Mouse (Mus musculus): Measurements from ENCODE around the gene Ndufv1.
"Not testable (repeated sequence)": the region's sequence is repeated elsewhere in the genome, so short reads cannot be mapped to it uniquely, and the experiment has no call there.

Gene Ndufv1

DNA sequence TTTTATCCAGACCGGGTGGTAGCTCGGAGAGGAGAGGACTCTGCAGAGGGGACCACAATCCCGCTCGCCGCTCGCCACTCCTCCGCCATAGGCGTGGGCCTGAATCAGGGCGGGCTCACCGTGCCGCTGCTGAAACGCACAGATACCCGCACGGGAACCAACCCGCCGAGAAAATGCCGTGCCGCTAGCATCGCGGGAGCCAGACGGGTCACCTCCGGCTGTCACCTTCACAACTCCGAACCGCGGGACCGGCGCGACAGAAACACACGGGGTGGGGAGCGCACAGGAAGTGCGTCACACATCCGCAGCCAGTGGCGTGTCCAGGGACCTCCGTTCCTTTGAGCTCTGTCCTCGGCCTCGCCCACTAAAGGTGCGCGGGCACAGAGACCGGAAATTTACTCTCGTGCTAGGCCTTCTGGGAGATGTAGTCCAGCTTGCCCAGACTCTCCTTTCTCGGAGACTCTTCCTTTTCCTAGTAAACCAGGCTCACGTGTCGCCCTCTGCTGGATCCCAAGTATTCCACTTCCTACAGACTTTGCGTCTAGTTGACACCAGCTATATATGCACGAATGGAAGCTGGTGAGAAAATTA lies at the start of gene Ndufv1:
Gene Ndufv1, minus strand, starts transcription at position 375 of the 591 bp plus-strand sequence.
- peak; percentile 95 for DNase-seq

DNA sequence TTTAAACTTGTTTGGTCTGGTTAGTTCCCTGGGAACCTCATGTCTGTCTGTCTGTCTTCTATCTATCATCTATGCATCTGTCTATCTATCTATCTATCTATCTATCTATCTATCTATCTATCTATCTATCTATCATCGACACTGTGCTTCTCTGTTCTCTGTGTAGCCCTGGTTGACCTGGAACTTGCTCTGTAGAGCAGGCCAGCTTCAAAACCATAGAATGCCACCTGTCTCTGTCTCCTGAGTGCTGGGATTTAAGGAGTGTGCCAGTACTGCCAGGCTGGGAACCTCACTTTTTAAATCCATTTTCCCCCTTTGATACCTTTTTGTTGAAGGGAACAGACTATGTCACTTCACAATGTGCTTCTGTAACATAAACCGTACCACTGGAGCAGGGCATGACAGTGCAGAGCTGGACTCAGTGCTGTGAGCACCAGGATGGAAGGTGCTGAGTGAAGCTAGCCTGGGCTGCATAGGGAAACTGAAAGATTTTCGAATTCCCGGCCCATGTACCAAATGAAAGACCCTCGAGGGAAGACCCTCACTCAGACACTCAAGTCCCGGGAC lies 48.4 kb upstream of the Ndufv1 start:
- DNase-seq = no peak

DNA sequence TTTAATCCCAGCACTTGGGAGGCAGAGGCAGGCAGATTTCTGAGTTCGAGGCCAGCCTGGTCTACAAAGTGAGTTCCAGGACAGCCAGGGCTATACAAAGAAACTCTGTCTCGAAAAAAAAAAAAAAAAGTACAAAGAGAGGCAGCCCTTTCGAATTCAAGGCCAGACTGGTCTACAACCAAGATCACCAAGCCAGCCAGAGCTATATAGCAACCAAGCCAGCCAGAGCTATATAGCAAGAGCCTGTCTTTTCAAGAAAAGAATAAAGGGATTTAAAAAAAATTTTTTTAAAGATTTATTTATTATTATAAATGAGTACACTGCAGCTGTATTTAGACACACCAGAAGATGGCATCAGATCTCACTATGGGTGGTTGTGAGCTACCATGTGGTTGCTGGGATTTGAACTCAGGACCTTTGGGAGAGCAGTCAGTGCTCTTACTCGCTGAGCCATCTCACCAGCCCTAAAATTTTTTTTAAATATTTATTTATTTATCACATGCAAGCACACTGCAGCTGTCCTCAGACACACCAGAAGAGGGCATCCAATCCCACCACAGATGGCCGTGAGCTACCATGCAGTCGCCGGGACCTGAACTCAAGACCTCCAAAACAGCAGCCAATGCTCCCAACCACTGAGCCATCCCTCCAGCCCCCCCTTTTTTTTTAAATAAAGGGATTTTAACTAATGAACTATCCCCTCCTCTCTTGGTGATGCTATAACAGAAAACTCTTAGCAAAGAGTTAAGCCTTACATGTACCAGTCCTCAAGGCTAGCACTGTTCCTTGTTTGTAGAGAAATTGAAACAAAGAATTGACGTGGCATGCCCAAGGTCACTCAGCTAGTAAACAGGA lies 47.7 kb upstream of the Ndufv1 start:
- DNase-seq = not testable (repeated sequence)

DNA sequence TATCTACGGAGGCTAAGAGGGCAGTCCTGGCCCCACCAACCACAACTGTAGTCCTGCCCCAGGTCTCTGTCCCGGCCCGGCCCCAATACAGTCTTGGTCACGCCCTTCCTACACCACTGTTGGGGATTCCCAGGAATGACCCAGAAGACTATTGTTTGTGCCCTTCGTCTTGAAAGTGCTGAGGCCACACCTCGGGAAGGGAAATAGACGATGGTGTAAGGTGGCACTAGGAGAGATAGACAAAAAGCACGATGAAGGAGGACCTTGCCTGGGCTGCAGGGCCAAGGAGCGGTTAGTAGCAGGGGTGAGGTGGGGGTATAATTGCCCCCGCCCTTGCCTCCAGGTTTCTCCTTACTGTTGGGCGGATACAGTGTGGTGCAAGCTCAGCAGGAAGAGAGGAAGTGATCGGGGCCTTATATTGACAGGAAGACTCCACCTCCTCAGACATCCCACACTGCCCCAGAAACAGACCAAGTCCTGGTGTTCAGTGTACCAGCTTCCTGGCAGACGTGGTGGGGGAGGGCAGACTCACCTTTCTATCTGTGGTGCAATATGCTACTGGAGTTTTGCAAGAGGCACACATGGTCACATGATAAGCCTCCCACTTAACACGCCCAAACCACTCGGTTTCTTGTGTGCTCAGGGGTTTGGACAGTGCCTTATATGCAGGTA lies 46.6 kb upstream of the Ndufv1 start, which contains the start of gene Gstp3:
Gene Gstp3, minus strand, starts transcription at position 501 of the 672 bp plus-strand sequence.
- no peak for DNase-seq

DNA sequence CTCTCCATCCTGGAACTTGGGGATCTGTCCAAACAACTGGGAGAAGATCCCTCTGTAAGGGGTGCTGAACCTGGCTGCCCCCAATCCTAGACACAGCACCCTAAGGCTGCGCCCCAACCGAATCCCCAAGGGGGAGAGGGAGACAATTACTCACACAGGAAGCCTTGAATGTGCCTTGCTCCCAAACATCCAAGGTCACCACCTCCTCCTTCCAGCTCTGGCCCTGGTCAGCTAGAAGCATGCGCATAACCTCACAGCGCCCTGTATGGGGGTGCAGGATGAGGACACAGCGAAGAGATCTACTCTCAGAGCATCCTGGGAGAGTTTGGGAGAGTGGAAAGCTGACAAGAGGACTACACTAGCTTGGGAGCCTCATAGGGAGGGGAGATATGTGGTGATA lies 46.0 kb upstream of the Ndufv1 start:
- no peak for DNase-seq

DNA sequence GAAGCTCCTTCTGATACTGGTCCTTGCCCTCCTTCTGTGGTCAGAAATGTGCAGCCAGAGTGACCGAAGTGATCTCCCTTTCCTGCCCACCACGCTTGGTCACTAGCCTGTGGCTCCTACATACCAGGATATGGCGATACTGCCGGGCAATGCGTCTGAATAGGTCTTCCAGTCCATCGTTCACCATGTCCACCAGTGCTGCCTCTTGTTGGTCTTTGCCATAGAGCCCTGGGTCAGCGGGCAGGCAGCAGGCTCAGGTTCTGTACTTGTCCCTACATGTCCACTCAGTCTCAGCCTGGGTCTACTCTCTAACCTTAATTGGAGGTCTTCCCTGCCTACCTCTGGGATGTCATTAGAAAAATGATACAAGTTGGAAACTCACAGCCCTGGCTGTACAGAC lies 45.4 kb upstream of the Ndufv1 start:
- DNase-seq = no peak

DNA sequence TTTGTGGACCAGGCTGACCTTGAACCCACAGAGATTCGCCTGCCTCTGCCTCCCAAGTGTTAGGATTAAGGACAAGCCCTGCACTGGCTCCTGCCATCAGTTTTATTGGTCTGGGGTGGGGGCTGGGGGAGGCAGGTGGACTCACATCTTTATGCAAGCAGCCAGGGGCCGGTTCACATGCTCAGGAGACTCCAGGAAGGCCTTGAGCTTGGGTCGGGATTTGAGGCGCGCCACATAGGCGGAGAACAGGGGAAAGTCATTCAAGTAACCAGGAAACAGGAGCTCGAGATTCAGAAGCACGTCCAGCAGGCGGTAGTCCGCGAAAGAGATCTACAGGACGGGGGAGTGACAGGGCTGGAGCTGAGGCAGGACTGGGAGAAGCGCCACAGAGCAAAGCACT lies 44.8 kb upstream of the Ndufv1 start:
- no peak for DNase-seq

DNA sequence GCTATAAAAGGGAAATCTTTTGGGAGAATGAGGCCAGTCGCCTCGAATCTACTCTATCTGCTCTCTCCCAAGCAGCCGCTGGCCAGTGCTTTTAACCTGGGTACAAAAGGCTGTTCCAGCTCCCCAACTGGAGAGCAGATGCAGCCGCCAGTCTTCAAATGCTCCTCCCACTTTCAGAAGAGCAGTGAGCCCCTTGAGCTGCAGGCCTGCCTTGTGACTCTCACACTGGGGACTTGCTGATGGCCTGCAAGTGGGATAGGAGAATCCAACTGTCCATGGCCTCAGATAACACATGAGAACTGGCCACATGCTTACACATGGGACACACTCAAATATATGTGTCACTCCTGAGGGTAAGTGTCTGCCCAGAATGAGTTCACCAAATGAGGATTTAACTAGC lies 44.1 kb upstream of the Ndufv1 start:
- no peak for DNase-seq

DNA sequence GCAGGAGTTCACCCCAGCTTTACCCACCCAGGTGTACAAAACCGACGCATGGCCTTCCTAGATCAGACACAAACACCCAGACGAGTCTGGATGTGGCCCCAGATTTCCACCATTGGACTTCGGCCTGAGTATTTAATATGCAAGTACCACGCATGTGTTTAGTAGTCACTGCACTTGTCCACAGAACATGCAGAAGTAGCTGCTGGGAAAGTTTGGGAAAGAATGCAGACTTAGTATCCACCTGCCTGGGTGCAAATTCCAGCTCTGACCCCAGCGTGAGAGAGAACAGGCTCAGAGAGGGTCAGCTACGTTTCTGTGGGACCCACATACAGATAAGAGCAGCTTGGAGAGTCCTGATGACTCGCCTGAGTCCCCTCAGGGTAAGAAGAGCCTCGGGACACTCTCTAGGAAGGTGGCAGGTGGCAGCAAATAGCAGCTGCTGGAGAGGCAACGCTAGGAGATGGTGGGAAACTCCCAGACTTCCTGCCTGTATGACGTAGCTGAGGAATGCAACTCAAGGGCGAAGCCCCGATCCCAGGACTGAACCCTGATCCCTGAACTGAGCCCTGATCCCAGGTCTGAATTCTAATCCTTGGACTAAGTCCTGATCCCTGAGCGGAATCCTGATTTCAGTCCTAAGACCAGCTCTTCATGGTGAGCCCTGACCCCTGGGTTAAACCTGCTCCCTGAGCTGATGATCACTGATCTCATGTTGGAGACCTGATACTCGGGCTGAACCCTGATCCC lies 43.5 kb upstream of the Ndufv1 start:
- DNase-seq = no peak

DNA sequence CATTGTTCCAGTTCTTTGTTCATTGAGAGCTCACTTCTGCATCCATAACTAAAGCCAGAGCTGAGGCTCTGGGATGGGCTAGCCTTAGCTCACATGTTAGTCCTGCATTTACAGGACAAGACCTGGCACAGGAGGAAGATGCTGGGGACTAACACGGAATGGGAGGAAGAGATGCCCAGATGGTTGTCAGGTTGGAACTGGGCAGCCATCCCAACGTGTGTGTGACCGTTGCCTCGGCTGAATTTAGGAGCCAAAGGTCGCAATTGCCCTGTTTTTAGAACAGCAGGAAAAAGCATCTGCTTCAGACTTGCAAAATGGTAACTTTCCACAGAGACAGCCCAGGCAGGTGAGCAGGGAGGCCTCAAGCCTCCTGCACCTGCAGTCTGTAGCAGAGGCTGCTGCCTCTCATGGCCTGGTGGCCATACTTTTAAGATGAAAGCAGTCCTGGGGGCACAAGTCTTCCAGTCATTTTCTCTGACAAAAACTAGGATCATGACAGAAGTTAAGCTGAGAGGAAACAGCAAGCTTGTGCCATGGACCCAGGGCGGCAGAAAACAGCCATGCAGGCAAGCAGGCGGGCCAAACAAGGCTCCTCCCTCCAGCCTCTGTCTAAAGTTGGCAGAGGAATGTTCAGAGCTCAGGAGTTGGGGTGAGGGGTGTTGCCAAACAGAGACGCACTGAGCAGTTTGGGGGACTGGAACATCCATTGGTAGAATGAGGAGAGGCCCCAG lies 42.8 kb upstream of the Ndufv1 start:
- no peak for DNase-seq

DNA sequence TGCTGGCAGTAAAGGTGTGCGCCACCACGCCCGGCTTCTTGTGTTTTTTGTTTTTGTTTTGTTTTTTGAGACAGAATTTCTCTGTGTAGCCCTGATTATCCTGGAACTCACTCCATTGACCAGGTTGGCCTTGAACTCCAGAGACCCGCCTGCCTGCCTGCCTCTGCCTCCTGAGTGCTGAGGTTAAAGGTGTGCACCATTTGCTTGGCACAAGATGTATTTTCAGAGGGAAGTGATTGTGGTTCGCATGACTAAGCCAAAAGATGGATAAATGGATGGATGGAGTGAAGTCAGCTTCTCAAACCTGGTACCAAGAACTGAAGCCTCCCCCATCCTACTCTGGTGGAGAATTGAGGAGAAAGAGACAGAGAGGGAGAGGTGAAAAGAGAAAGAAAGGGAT lies 42.0 kb upstream of the Ndufv1 start:
- no peak for DNase-seq

DNA sequence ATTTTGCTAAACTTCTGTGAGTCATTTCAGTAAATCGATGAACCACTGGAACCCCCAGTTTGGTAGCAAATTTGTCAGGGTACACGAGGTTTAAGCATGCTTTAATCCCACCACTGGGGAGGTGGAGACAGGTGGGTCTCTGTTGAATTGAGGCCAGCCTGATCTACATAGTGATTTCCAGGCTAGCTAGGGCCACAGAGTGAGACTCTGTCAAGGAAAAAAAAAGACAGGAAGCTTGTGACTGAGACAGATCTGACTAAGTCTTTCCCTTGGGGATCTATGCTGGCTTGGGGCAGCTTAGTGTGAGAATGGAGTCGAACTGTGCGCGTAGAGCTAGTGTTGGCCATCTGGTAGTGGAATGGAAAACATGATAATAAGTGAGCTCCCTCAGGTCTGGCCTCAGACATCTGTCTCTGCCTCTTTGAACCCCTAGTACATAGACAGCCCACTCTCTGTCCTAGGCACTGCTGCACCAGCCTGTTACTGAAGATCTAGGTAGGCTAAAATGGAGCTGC lies 40.0 kb upstream of the Ndufv1 start:
- no peak for DNase-seq

DNA sequence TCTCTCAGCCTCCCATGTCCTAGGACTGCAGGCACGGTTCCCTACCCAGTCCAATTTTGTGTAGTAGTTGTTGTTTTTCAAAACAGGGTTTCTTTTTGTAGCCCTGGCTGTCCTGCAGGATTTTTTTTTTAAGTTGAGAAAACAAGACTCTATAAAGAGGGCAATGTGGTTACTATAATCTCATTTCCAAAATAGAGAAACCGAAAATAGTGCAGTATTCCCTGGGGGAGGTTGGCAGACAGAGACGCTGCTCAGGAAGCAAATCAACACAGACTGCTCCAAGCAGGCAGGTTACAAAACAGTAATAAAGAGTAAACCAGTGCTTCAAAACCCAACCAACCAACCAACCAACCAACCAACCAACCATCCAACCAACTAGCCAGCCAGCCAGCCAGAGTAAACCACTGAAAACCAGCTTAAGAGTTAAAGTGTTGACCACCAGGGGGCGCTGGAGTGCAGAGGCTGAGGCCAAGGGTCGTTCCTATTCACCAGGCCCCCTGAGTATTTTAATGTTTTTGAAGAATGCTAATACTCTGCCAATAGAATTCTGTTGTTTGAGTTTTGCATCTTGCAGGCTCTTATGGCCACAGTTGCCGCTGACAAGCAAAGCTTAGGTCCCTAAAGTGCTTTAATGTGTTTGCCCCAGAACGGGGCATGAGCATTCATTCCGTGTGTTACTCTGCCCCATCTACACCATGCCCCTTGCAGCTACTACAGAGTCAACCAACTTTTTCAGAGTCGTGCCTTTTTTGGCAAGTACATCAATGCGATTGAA lies 39.3 kb upstream of the Ndufv1 start:
- peak; percentile 78 for DNase-seq

DNA sequence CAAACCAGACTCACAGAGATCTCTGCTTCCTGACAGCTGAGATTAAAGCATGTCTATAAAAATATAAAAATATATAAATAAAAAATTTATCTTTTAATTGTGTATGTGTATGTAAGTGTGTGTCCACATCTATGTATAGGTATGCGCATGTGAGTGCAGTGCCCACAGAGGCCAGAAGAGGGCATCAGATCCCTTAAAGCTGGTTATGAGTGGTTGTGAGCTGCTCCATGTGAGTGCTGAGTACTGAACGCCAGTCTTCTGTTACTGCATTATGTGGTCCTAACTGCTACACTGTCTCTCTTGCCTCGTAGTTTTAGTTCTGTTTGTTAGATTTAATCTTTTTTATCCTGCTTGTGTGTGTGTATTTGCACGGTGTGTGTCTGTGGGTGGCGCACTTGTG lies 38.4 kb upstream of the Ndufv1 start:
- DNase-seq = no peak

DNA sequence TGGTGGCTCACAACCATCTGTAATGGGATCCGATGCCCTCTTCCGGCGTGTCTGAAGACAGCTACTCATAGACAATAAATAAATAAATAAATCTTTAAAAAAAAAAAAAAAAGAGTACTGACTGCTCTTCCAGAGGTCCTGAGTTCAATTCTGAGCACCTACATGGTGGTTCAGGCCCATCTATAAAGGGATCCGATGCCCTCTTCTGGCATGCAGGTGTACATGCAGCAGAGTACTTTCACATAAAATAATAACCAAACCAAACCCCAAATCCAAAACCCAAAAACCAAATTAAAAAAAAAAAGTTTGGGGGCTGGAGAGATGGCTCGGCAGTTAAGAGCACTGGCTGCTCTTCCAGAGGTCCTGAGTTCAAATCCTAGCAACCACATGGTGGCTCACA lies 36.5 kb upstream of the Ndufv1 start:
- DNase-seq = not testable (repeated sequence)

DNA sequence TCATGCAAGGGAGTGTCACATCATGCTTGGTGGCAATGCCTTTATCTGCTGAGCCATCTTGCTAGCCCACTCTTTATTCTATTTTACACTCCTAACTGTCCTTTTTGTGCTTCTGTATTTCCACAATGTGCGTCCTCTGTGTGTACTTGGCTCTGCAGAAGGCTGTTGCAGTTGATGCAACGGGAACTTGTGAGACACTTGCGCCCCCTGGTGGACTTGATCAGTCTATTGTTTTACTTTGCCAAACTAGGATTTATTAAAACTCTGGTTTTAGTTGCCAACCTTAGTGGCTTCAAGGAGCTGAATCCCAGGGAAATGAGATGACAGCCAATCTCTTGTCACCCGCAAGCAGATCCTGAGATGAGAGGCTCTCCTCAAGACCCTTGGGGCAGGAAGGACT lies 35.3 kb upstream of the Ndufv1 start:
- peak; percentile 87 for DNase-seq

DNA sequence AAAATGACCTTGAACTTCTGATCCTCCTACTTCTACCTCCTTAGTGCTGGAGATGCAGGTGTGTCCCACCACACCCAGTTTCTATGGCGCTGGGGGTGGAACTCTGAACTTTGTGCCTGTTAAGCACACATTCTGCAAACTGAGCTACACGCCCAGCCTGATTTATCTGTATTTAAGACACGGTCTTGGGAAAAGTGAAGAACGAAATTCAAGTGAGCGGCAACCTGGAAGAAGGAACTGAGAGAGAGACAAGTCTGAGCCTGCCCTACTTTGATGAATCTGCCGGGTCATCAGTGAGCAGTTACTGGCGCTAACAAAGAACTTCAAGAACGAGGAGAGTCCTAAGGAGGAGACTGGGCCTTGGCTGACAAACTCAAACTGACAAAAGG lies 34.3 kb upstream of the Ndufv1 start:
- DNase-seq = no peak

DNA sequence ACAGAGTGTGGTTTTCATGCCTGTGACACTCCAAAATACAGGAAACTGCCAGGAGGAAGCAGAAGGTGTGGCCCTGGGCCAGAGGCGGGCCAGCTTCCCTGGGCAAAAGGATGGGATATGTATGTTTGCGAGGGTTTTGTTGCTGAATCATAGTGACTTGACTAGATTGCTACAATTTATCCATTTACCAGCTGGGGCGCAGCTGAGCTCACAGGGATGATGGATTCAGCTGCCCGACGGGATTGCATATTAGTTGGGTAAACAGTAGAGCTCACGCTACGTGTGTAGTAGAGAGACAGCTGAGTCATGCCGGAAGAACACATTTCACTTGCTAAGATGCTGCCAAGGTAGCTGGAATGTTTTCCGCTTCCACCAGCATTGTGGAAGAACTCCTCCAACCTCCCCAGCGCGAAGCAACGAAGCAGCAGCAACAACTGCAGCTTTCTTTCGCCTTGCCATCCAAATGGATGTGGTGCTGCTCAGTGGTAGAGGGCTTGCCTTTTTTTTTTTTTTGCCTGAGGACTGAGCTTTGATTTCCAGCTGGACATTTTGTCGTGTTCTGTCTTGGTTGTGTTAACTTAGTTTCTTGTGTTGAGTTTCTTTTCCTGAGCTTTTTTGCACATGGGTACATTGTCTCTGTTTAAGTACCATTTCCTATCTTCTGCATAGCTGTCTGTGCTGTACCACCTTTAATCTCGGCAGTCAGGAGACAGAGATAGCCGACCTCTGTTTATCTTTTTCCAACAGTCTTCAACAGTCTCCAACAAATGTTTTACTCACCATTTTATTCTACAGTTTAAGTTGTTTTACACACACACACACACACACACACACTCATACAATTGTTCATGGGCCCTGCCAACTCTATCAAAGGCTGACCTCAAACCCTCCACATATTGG lies 33.6 kb upstream of the Ndufv1 start, which contains the start of gene Gstp2:
Gene Gstp2, minus strand, starts transcription at position 58 of the 900 bp plus-strand sequence.
- peak; percentile 59 for DNase-seq

DNA sequence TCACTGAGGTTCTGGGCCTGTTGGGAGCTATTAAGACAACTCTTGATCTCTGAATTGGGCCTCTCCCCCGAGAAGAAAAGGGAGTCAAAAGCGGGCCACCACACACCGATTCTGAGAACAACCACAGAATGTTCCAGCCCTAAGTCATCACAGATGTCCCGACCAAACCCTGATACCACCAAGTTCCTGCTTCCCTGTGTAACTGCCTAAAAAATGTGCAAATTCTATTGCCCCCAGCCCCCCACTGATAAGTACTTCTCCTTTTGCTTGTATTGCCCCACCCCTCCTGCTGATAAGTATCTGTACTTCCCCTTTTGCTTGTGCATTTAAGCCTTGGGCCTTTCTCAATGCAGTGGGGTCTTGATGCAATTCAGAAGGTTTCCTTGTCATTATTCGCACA lies 31.5 kb upstream of the Ndufv1 start:
- DNase-seq = not testable (repeated sequence)

DNA sequence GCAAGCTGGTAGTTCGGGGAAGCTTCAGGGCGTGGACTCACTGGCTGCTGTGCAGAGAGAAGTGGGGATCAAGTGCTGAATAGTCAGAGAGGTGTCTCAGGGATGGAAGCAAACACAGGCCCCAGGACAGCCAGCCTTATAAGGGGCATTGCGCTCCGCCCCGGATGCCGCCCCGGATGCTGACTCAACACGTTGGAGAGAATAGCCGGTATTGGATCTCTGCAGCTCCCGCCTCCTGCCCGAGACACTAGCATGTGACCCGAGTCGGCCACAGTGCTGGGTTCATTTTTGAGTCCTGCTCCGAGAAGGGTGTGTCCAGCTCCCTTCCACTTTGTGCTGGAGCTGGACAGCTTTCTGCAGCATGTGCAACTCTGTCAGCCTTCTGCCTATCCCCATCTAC lies 29.5 kb upstream of the Ndufv1 start:
- no peak for DNase-seq

Measured in right cerebral cortex, postnatal 4 days (tissue).